Mouse (Mus musculus) midbrain, embryonic 15.5 days (tissue): Measurements from ENCODE around the gene Snrpa1. TPM values are rescaled to one million over a fixed set of nuclear protein-coding genes. Genes with fewer than 3 reads are reported as not detected.

Experiments used
- ATAC-seq: fragments of 200-750 bp; cut with Nextera tagmentation; replicated peaks from 2 replicates; pipeline ENCODE4 v1.8.0; 2017; ENCODE audit warnings: moderate TSS enrichment
- H3K27ac ChIP-seq: fragments of 300-500 bp; sonication (generic); 2 replicates; pipeline ENCODE4 v1.5.1; 2015; ENCODE audit warnings: mild to moderate bottlenecking, inconsistent platforms
- H3K27me3 ChIP-seq: fragments of 300-500 bp; sonication (generic); replicated peaks from 2 replicates; pipeline ENCODE4 v1.6.1; 2015; ENCODE audit warnings: inconsistent platforms
- H3K36me3 ChIP-seq: fragments of 300-500 bp; sonication (generic); replicated peaks from 2 replicates; pipeline ENCODE4 v1.6.1; 2015; ENCODE audit warnings: inconsistent platforms
- H3K4me1 ChIP-seq: fragments of 300-500 bp; sonication (generic); 2 replicates; pipeline ENCODE4 v1.6.1; 2015; ENCODE audit warnings: inconsistent platforms
- H3K4me2 ChIP-seq: fragments of 300-500 bp; sonication (generic); 2 replicates; pipeline ENCODE4 v1.6.1; 2015; ENCODE audit warnings: inconsistent platforms, mild to moderate bottlenecking, moderate library complexity
- H3K4me3 ChIP-seq: fragments of 300-500 bp; sonication (generic); 2 replicates; pipeline ENCODE4 v1.5.1; 2015; ENCODE audit warnings: mild to moderate bottlenecking, inconsistent platforms
- H3K9ac ChIP-seq: fragments of 300-500 bp; sonication (generic); 2 replicates; pipeline ENCODE4 v1.6.1; 2015; ENCODE audit warnings: mild to moderate bottlenecking, inconsistent platforms
- H3K9me3 ChIP-seq: fragments of 300-500 bp; sonication (generic); 2 replicates; pipeline ENCODE4 v1.6.1; 2016; ENCODE audit warnings: inconsistent platforms
- WGBS: fragments of 180-500 bp; shearing (Covaris S2); methylation state at CpG from one replicate; pipeline ENCODE4 v1.1.7; 2015; ENCODE audit warnings: mixed read lengths; 5-methylcytosine and 5-hydroxymethylcytosine counted together
- polyA plus RNA-seq: library from polyadenylated mRNA; unstranded; fragments of >200 nt; fragmentation: Nextera tagmentation; extraction: Ambion mirVana; gene quantifications from 2 replicates; pipeline ENCODE4 v1.2.1, GENCODE M21; 2015

Snrpa1 gene
- 127 and 132 TPM in 2 replicates for polyA plus RNA-seq

DNA sequence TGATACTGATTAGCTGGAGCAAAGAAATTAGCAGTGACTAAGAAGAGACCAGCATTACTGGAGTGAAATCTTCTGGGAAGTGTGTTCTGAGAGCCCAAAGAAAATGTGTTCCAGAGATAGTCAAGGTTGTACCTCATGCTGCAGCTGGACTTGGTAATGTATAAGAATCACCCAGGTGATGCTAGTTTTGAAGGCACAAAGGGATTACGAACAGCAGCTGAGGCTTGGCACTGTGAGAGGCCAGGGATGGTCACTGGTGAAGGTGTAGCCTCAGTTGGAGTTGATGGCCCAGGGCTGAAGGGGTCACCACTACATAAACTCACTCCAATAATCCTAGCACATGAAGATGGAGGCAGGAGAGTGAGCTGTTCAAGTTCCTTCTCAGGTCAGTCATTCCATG, at the start of gene Snrpa1:
Gene Snrpa1, plus strand, starts transcription at position 301 of the 400 bp plus-strand sequence.
- H3K9ac ChIP-seq, result peak within 1 kb of the TSS; percentile 99; the same call in 1 of the 2 replicates
- no peak for ATAC-seq

DNA sequence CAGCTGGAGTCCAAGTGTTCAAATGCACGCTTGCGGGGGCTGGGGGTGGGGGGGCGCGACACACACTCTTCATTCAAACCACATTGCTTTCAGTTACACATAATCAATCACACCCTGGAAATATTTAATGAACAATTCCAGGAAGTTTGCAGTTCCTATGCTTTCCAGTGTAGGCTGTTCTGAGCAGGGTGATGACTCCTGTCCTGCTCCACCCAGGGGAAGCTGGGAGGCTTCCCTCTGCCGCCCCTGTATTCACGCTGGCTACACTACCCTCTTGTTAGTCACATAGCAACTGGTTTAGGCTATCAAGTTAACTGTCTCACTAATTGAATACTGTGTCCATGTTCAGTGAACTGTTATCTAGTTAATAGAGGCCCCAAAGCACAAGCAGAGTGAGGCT, 48.3 kb upstream of the Snrpa1 start:
- no peaks in the 10 kb centered on the region for H3K36me3 ChIP-seq
- 0 out of 2 replicates have a peak, but pooled peaks cover 3% of the 10 kb centered on the region for H3K4me1 ChIP-seq
- H3K27me3 ChIP-seq, result no peaks in the 10 kb centered on the region
- 92% methylated on average over 6 of the region's 6 CpGs for WGBS
- no peaks in the 10 kb centered on the region for H3K9me3 ChIP-seq
- no peak overlapping the region for H3K4me2 ChIP-seq
- no peak overlapping the region for H3K27ac ChIP-seq
- no peak for ATAC-seq
- no peak overlapping the region for H3K9ac ChIP-seq
- no peak overlapping the region for H3K4me3 ChIP-seq

More for the DNA sequence above, at the start of gene Snrpa1:
- Histone ChIP-seq H3K27ac (no peak within 1 kb of the TSS), H3K9me3 (no peaks in the 10 kb centered on the region), H3K4me2 (peak within 1 kb of the TSS; percentile 84), H3K36me3 (no peaks in the 10 kb centered on the region; the same call in 1 of the 2 replicates), H3K27me3 (0 out of 2 replicates have a peak, but pooled peaks cover 3% of the 10 kb centered on the region), H3K4me1 (peaks cover 21% of the 10 kb centered on the region), H3K4me3 (peak within 1 kb of the TSS; percentile 100)
- 70% methylated on average over 1 of the region's 1 CpGs for WGBS

DNA sequence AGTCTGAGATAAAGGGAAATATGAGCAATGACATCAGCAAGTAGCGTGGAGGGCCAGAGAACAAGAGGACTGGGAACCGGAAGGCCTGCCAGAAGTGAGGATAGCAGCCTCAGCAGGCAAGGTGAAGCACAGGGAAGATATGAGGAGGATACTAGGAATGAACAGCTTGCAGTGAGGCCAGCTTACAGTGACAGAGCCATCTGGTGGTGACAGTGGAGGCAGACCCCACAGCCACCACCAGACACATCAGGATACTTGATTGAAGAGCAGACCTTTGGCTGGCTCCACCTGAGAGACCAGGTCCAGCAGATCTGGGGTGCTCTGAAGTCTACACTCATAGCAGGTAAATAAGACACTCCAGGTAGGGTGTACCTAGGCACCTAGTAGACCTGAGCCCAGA, 31.1 kb upstream of the Snrpa1 start:
- no peaks in the 10 kb centered on the region for H3K36me3 ChIP-seq
- H3K4me2 ChIP-seq, result no peak overlapping the region
- no peak overlapping the region for H3K27ac ChIP-seq
- H3K27me3 ChIP-seq, result no peaks in the 10 kb centered on the region
- no peaks in the 10 kb centered on the region for H3K9me3 ChIP-seq
- no peak overlapping the region for H3K4me3 ChIP-seq
- no peaks in the 10 kb centered on the region for H3K4me1 ChIP-seq
- no peak; the same call in 1 of the 2 replicates for ATAC-seq
- 78% methylated on average over 2 of the region's 2 CpGs for WGBS
- no peak overlapping the region for H3K9ac ChIP-seq

DNA sequence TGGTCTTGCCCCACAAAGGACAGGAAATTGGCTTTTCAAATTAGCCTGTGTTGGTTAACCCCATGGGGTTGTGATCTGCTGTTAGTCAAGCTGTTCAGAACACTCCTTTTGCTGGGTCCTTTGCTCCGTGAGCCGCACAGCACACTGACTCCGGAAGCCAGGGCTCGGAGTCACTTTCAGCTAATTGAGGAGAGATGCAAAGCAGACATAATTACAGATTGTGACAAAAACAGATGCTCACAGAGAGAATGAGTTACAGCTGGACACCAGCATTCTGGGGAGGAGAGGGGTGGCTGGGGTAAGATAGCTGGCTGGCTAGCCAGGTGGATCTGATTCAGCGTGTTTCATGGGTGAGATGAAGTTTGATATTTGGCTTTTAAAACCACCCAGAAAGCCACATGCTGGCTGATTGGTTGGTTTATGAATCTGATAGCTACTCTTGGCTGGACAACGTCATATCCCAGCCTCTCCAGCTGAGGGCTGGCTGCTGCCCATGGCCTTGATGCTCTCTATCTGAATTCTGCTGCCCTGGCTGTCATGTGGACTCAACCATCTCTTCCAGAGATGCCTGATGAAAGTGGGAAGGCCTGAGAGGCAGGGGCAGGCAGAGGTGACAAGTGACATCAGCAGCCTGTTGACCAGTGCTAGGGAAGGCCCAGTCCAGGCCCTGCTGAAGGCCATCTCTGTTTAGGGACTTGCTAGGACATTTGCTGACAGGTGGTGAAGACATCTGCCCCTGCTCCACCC, 29.9 kb upstream of the Snrpa1 start:
- no peak overlapping the region for H3K4me3 ChIP-seq
- H3K27me3 ChIP-seq, result no peaks in the 10 kb centered on the region
- 65% methylated on average over 6 of the region's 6 CpGs for WGBS
- no peaks in the 10 kb centered on the region for H3K4me1 ChIP-seq
- no peak overlapping the region for H3K9ac ChIP-seq
- no peak for ATAC-seq
- no peak overlapping the region for H3K27ac ChIP-seq
- H3K4me2 ChIP-seq, result no peak overlapping the region
- H3K9me3 ChIP-seq, result no peaks in the 10 kb centered on the region
- H3K36me3 ChIP-seq, result no peaks in the 10 kb centered on the region

DNA sequence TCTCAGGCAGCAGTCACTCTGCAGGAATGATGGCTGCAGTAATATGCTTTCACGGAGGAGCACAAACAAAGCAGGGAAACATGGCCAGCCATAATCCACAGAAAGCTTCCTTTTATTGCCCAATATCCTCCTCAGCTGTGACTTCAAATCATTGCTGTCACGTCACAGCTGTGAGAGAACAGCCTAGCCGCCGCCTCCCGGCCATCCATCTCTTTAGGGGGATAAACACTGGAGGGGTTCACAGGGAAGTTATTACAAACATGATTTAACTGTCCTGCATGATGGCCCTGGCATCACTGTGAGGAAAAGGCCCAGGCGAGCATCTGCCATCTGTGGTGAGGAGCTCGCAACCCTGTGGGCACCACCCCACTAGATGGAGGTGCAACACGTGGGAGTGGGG, 22.0 kb upstream of the Snrpa1 start:
- H3K27me3 ChIP-seq, result no peaks in the 10 kb centered on the region
- WGBS, result 68% methylated on average over 8 of the region's 8 CpGs
- H3K27ac ChIP-seq, result no peak overlapping the region
- H3K4me3 ChIP-seq, result no peak overlapping the region
- H3K9ac ChIP-seq, result no peak overlapping the region
- no peaks in the 10 kb centered on the region for H3K36me3 ChIP-seq
- ATAC-seq, result no peak
- no peak overlapping the region for H3K4me2 ChIP-seq
- no peaks in the 10 kb centered on the region for H3K9me3 ChIP-seq
- H3K4me1 ChIP-seq, result no peaks in the 10 kb centered on the region

DNA sequence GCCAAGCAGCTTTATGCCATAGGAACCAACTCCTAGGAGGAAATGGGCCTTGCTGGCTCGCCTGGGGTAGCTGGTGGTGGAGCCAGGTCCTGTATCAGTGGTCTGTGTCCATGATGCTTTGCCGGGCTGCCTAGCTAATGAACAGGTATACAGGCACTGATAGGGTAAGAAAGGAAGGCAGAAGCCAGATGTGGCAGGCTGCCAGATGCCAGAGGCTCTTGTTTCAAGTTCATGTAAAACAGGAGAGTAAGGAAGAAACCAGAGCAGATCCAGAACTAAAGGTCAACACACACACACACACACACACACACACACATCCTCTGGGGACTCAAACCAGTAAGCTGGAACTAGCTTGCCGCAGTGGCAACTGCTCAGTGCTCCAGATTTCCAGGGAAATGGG, 20.5 kb upstream of the Snrpa1 start:
- no peak for ATAC-seq
- H3K9ac ChIP-seq, result no peak overlapping the region
- no peaks in the 10 kb centered on the region for H3K36me3 ChIP-seq
- H3K27ac ChIP-seq, result no peak overlapping the region
- H3K4me3 ChIP-seq, result no peak overlapping the region
- H3K4me1 ChIP-seq, result no peaks in the 10 kb centered on the region
- H3K4me2 ChIP-seq, result no peak overlapping the region
- WGBS, result 64% methylated on average over 3 of the region's 3 CpGs
- H3K27me3 ChIP-seq, result no peaks in the 10 kb centered on the region
- H3K9me3 ChIP-seq, result no peaks in the 10 kb centered on the region

DNA sequence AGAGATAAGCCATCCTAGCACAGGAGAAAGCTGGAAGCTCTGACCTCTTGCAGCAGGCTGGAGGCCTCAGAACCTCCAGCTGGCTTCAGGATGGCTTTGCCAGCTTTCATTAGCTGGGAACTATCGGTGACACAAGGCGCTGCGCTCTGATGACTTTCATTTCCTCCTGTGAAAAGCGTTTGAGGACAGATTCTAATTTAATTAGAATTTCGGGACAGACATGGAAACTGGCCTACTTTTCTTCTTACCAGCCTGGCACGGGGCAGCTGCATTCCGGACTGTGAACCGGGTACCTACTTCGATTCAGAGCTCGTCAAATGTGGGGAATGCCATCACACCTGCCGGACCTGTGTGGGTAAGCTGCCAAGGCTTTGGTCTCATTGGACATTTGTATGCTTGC, 20.1 kb upstream of the Snrpa1 start:
- no peak for ATAC-seq
- Histone ChIP-seq H3K4me1 (no peaks in the 10 kb centered on the region), H3K27ac (no peak overlapping the region), H3K4me3 (no peak overlapping the region), H3K9me3 (no peaks in the 10 kb centered on the region), H3K36me3 (no peaks in the 10 kb centered on the region), H3K9ac (no peak overlapping the region), H3K4me2 (no peak overlapping the region), H3K27me3 (no peaks in the 10 kb centered on the region)
- WGBS, result 77% methylated on average over 11 of the region's 11 CpGs

DNA sequence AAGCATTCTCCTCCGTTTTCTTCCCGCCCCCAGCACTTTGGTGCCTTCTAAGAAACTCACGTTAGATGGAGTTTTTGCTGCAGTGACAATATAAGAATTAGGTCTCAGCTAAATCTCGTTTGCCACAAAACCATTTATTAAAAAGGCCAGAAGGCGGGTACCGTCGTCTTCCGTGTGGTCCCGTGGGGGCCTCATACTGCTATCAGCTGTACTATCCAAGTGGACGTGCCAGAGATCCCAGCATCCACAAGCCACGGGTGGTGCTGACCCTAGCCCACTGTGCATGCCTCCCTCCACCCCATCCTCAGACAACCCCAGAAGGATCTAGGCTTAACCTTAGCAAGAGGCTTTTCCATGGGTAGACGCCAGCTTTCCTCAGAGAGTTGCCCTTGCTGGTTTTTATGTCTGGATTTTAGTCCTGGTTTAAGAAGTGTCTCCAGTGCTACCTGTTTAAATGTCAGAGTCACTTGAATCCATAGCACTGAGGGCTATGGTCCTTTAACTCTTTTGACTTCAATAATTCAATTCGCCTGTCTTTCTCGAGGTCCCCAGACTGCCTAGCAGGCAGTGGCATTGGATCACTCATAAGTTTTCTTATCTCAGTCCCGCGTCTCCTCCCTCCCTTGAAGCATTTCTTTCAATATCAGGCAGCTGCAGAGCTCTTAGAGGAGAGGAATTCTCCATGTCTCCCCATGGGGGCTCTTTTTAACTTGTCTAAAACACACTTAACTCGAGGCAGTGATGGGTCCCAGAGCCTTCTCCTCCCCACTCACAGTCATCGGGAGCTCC, 18.6 kb upstream of the Snrpa1 start:
- Histone ChIP-seq H3K27ac (no peak overlapping the region), H3K4me2 (no peak overlapping the region), H3K36me3 (no peaks in the 10 kb centered on the region), H3K27me3 (no peaks in the 10 kb centered on the region), H3K4me1 (peaks cover 8% of the 10 kb centered on the region), H3K4me3 (no peak overlapping the region), H3K9me3 (no peaks in the 10 kb centered on the region), H3K9ac (no peak overlapping the region)
- no peak for ATAC-seq
- WGBS, result 78% methylated on average over 18 of the region's 18 CpGs

DNA sequence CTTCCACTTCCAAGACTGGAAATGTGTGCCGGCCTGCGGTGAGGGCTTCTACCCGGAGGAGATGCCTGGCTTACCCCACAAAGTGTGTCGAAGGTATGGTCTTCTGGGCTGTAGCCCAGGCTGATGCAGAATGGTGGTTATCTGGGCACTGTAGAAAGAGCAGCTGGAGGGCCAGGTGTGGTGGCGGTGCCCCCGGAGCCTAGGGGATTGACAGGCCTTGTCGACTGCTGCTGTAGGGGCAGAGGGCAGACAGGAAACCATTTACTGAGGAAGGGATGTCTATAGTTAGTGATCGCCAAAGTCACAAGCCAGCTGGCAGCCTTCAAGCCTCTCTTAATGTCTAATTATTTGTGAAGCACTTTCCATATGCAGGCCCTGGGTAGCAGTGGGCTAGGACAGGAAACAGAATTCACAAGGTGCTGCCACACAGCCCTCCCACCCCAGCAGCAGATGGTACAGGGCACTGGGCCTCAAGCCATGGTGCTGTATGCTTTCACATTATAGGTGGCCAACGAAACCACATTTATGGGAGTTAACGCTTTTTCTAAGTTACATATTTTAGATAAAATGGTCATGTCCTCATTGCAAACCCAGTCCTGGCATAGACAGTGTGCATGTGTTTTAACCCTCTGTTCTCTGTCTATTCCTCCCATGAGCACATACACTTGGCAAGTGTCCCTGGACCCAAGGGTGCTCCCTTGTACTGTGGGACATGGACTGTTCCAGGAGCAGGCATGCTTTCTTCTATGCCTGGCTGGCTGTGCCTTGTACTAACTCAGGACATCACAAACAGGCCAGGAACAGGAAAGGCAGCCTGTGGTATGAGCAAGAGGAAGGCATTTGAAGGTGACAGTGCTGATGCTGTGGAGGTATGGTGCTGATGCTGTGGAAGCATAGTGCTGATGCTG, 15.0 kb upstream of the Snrpa1 start, which contains the start of gene Gm45213:
Gene Gm45213, plus strand, starts transcription at position 51 of the 908 bp plus-strand sequence.
- H3K27me3 ChIP-seq, result no peaks in the 10 kb centered on the region
- peaks cover 14% of the 10 kb centered on the region for H3K4me1 ChIP-seq
- H3K9me3 ChIP-seq, result no peaks in the 10 kb centered on the region
- no peaks in the 10 kb centered on the region for H3K36me3 ChIP-seq
- no peak within 1 kb of the TSS for H3K27ac ChIP-seq
- no peak within 1 kb of the TSS for H3K9ac ChIP-seq
- H3K4me2 ChIP-seq, result no peak within 1 kb of the TSS
- H3K4me3 ChIP-seq, result no peak within 1 kb of the TSS
- no peak for ATAC-seq
- 79% methylated on average over 10 of the region's 10 CpGs for WGBS

DNA sequence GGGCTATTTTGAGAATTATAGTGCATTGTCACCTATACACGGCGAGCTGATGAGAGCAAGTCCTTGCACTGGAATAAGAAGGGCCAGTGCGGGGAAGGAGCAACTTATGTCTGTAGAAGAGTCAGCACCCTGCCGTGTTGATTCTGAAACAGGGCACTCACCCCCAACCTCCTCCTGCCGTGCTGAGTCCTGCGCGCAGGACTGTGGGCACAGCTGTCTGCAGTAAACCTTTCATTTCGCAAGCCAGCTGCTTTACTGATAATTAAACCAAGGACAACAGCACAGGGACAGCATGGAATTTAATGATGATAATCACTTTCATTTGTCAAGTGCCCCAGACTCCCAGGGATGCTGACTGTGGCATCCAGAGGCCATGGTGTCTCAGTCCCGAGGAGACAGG, 14.2 kb upstream of the Snrpa1 start:
- Histone ChIP-seq H3K36me3 (no peaks in the 10 kb centered on the region), H3K4me3 (no peak overlapping the region), H3K27me3 (no peaks in the 10 kb centered on the region), H3K4me2 (no peak overlapping the region), H3K4me1 (peaks cover 14% of the 10 kb centered on the region), H3K9me3 (no peaks in the 10 kb centered on the region), H3K27ac (no peak overlapping the region), H3K9ac (no peak overlapping the region)
- WGBS, result 27% methylated on average over 9 of the region's 9 CpGs
- ATAC-seq, result no peak

DNA sequence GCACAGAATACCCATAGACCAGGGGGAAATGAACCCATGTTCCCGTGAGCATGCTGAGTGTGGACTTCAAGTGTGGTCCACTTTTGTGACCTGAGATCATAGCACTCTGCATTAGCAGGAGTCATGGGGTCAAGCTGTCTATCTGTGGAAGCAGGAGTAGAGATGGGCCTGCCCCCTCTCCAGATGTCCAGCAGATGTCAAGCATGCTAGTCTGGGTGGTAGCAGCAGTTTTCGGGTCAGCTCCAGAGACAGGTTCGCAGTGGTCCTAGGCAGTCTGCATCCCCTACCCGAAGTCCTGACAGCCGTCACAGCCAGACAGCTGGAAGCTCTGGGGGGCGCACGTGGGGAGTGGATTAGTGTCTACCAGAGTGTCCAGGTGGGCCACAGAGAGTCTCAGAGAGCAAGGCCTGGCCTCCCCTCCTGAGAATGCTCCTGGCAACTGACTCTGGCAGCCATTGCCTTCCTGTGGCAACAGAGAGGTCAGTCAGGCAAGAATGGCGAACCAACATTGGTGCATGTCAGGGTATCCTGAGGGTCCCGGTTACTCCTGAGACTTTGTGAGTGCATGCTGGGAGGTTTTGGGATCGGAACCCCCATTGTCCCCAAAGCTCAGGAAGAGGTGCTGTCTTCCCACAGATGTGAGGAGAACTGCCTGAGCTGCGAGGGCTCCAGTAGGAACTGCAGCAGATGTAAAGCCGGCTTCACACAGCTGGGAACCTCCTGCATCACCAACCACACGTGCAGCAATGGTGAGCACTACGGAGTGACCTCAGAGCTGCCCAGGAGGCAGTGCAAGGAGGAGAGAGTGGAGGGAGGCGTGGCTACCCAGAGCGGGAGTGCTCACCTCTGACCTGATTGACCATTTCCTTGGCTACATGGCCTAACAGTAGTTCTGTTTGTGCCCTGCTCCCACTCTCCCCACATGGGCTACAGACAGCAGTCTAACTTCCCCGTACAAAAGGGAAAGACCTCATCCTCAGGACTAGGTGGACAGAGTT, 11.6 kb upstream of the Snrpa1 start:
- no peak overlapping the region for H3K4me2 ChIP-seq
- no peak for ATAC-seq
- no peaks in the 10 kb centered on the region for H3K9me3 ChIP-seq
- peaks cover 14% of the 10 kb centered on the region for H3K4me1 ChIP-seq
- H3K27ac ChIP-seq, result no peak overlapping the region
- no peaks in the 10 kb centered on the region for H3K36me3 ChIP-seq
- no peak overlapping the region for H3K9ac ChIP-seq
- no peaks in the 10 kb centered on the region for H3K27me3 ChIP-seq
- WGBS, result 69% methylated on average over 17 of the region's 17 CpGs
- H3K4me3 ChIP-seq, result no peak overlapping the region
